Mouse (Mus musculus) layer of hippocampus, adult 18-20 months (tissue): ENCODE results near the gene Pcbd2. TPM values are rescaled to one million over a fixed set of nuclear protein-coding genes. Genes with fewer than 3 reads are reported as not detected.
A peak's percentile ranks its signal among the peaks of the same experiment; 100 is the strongest.

Experiments used
- DNase-seq, 2 experiments: peaks; one replicate each; pipeline ENCODE4 v3.0.0; 2022; ENCODE audit warnings: low spot score in 2 of 2
- total RNA-seq, 2 experiments: library from RNA; stranded (reverse); gene quantifications; 2 replicates each; pipeline ENCODE4 v1.2.3; 2021

The Pcbd2 gene
- total RNA-seq, 2 experiments from 2014 or later = 34.8 to 38.9 TPM

- DNase-seq = no peak
Observed at GRCm38 (mm10) chr13:55733628-55734502, 6.7 kb downstream of the Pcbd2 start.

- no peak for DNase-seq
Observed at GRCm38 (mm10) chr13:55737885-55738284, 10.7 kb downstream of the Pcbd2 start.

GRCm38 (mm10) chr13:55742306-55742705 lies 15.1 kb downstream of the Pcbd2 start:
- DNase-seq = peak in 1 of 2 experiments; percentile 26

GRCm38 (mm10) chr13:55754380-55754779 lies 27.2 kb downstream of the Pcbd2 start:
- no peak for DNase-seq

- DNase-seq = no peak
Observed at GRCm38 (mm10) chr13:55756789-55757188, 29.6 kb downstream of the Pcbd2 start.

- DNase-seq = no peak
Observed at GRCm38 (mm10) chr13:55757645-55758044, 30.5 kb downstream of the Pcbd2 start.

- DNase-seq = no peak
Observed at GRCm38 (mm10) chr13:55760576-55760975, 33.4 kb downstream of the Pcbd2 start.

- DNase-seq = no peak
Observed at GRCm38 (mm10) chr13:55761486-55761885, 34.3 kb downstream of the Pcbd2 start.

- no peak for DNase-seq
Observed at GRCm38 (mm10) chr13:55774352-55774751, 47.2 kb downstream of the Pcbd2 start.

DNA sequence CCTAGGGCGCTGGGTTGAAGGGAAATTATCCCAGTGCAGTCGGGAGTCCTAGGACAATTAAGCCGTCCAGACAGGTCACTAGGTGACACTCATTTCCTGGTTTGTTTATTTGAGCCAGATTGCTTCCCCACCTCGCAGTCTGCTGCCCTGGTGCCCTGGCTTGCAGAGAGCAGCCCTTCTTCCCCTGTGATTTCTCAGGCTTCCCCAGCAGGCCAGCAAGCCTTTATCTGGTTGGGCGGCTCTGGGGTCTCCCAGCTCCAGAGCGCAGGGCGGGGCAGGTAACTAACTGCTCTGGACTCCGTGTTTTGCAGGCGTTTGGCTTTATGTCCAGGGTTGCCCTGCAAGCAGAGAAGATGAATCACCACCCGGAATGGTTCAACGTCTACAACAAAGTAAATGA lies 47.9 kb downstream of the Pcbd2 start:
- no peak for DNase-seq

DNA sequence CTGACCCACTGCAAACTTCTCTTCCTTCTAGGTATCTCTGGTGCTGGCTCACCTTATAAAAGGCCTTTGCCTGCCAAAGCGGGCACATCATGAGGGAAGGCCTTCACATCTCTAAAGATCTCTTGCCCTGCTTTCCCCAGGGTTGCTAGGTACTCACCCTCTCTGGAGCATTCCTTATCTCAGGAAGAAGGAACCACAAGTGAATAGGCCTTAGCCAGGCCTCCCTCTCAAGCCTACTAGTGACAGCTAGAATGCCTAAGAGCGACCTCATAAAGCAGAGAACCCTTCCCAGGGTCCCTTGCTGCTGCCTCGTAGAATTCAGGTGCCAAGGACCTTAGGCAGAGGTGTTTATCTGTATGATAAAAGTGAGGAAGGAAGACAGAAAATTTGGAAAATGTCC lies 57.1 kb downstream of the Pcbd2 start, which contains the start of gene Catsper3:
TSS of gene Catsper3 (plus strand) at position 301 of the 400 bp plus-strand sequence.
- no peak for DNase-seq

DNA sequence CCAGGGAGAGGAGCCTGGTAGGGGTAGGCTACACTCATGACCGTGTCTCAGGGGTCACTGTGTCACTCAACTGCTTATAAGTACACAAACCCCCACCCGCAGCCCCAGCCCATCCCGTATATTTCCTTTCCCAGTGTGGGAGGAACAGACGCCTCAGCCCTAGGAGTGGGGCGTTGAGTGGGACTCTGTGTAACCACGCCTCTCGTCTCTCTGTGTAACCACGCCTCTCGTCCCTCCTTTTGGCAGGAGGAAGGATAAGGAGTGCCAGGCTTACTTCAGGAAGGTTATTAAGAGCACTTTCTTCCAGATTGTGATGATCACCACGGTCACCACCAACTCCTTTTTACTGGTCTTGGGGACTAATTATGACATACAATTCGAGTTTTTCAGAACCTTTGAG lies 59.0 kb downstream of the Pcbd2 start:
- no peak for DNase-seq

DNA sequence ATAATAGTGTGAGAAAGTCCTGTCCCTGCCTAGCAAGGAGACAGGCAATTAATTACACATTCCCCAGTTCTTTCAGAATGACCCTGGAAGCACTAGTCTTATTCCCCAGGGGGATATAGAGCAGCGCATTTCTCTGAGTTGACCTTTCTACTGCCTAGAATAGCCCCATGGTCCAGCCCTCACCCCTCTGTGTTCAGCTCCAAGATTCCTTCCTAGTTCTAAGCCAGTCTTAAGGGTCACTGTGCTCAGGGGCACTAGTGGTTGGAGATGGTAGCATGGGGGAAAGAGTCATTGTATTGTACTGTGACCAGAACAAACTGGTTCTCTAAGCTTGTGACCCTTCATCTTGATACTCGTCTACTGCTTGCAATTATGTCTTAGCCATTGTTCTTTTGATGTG lies 74.1 kb downstream of the Pcbd2 start:
- DNase-seq = no peak

GRCm38 (mm10) chr13:55803973-55804372 lies 76.8 kb downstream of the Pcbd2 start:
- no peak for DNase-seq

DNA sequence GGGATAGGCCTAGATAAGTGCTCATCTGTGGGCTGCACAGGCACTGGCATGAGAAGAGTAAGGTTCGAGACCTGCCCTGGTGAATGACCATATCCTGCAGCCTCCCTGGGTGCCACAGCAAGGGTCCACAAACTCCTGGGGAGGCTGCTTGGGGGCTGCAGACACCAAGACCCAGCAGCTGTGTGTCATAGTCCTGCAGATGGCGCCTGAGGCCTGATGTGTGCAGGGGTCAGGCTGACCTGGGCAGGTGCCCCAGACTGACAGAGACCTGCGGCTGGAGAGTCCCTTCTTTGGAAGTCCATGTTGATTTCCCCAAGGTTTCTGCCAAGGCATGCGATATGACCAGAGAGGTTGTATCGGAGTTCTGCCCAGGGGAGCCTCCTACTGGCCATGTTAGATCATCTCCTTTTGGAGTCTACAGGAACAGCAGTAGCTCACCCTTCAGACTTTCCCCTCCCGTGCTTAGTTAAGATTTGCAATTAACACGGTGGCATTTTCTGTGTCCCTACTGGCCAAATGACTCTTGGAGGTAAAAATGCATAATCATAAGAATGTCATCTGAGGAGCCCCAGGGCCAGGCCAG lies 82.0 kb downstream of the Pcbd2 start:
- DNase-seq = no peak

DNA sequence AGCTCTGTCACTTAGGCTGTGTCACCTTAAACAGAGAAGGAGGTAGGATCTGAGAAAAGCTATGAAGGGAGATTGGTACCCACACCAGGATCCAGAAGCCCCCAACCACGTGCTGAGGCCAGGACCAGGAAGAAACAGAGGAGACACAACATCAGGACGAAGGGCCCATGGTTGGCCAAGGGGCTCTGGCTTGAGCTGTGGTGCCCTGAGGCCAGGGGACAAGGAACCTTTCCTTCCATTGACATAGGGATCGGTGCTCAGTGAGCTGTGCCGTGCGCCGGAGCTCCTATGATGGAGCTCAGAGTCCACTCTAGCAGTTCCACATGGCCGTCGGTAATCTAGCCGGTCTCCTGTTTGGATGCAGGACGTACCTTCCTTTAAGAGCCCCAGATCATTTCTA lies 82.5 kb downstream of the Pcbd2 start:
- DNase-seq = no peak

- DNase-seq = no peak
Observed at GRCm38 (mm10) chr13:55810947-55811346, 83.8 kb downstream of the Pcbd2 start.

- no peak for DNase-seq
Observed at GRCm38 (mm10) chr13:55813490-55814016, 86.4 kb downstream of the Pcbd2 start.

- no peak for DNase-seq
Observed at GRCm38 (mm10) chr13:55814834-55815233, 87.7 kb downstream of the Pcbd2 start.

GRCm38 (mm10) chr13:55822499-55822898 lies 95.3 kb downstream of the Pcbd2 start:
- DNase-seq = no peak

DNA sequence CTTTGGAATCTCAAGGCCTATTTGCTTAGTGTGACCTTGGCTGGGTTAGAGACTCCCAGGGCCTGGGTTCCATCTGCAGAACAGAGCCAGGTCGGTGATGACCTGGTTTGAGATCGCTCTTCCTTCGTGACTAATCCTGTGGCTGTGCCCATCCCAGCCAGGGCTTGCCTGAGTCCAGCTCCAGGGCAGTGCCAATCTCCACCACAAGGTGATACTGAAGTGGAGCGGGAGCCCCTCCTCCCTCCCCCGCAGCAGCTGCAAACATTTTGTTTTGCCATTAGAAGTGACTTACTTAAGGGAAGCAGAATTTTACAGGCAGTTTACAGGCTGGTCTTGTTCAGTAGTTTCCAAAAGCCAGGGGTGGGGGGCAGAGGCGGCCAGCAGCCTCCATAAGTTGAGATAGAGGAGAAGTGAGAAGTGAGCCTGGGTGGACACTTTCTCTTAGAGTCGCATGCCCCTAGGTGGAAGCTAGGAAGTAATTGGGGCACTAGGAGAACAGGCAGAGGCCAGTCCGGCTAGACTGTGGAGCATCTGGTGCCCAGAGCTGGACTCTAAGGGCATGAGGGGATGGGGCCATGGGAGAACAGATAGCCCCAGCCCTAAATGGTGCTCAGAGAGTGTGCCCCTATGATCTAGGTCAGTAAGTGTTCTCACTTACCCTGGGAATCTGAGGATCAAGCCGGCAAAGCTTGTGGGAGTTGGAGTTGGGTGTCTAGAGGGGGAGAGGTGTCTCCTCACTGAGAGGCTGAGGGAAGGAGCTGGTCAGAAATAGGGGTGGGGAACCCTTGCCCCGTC lies 97.2 kb downstream of the Pcbd2 start:
- DNase-seq = no peak
